Mouse (Mus musculus) Muller cell, postnatal 12 days (primary cell): ENCODE results near the gene Mctp1.

Experiments used
- DNase-seq: peaks from one replicate; pipeline ENCODE4 v3.0.0-alpha.2; 2015; ENCODE audit errors: inconsistent ontology term

Gene Mctp1

DNA sequence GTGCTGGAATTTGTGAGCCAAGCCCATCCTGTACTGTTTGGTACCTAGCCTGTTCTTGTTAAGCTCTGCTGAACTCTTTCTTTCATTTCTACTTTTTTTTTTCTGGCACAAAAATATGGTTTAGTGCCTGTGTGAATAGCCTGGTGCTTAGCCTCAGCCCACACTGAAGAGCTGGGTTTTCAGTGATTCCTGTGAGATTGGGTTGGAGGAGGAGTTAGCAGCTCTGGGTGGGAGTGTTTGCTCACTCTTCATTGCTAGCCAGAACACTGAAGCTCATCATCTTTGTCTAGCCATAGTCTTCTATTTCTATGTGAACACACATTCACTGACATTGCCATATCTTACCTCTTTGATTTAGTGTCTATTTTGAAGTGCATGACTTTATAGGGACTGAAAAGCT, 225.1 kb downstream of the Mctp1 start:
- DNase-seq: no peak

DNA sequence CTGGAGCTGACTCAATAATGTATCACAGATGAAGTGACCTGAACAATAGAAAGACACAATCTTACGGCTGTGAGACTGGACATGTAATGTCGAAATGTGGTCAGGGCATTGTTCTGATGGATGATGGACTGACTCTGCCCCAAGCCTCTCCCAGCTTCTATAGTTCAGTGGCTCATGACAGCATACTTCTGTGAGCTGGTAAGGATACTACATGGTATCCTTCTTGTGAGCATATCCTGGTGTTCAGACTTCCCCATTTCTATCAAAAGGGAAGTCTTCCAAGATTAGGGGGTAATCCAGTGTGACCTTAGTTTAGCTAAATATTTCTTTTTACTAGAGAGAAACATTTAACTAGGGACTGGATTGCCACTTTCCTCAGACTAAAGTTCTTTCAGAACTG, 227.2 kb downstream of the Mctp1 start:
- DNase-seq: peak; percentile 20

DNA sequence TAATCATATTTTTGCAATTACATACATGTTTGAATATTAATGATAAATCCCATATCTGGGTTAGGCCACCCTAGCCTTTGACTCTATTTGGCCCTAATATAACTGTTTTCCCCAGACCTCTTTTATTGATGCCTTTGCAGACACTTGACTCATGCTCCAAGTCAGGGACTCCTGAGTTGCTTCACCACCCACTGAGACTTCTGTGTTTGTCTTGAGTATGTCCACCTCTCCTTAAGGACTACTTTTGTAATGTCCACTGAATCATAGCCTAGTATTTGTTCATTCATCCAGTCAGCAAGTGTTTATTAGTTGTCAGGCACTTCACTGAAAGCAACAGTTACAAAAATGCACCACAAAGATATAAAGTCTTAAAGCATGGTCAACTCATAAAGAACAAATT, 235.8 kb downstream of the Mctp1 start:
- no peak for DNase-seq

DNA sequence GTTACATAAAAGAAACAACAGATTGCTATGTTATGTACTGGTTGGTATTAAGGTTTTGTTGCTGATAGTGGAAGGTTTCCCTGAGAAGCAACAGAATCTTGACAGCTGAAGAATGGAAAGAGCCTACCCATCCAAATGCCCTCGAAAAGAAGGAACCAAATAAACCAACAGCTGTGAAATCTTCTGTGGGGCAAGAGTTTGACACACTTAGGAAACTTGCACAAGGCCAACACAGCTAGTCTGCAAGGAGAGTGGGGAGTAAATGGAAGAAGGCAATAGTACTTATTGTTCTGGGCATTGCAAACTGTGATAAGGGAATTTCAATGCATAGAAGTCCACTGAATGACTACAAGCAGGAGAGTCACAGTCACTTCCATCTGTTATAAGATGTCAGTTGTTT, 236.2 kb downstream of the Mctp1 start:
- DNase-seq: no peak

DNA sequence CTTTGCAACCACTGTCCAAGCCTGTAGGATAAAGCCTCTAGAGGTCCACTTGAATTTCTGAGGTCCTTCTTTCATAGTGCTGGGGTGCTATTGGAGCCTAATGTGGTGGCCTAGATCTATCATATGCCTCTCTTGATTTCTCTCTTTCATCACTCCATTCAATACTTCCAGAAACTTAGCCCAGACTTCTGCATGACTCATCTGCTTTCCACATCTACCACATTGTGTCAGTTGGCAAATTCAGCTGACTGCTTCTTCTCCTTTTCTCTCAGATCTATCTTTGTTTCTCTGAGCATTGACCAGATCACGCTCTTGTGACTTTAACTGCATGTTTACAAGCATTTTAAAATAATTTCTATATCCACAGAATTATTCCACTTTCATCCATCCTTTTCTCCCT, 249.4 kb downstream of the Mctp1 start:
- peak; percentile 27 for DNase-seq

DNA sequence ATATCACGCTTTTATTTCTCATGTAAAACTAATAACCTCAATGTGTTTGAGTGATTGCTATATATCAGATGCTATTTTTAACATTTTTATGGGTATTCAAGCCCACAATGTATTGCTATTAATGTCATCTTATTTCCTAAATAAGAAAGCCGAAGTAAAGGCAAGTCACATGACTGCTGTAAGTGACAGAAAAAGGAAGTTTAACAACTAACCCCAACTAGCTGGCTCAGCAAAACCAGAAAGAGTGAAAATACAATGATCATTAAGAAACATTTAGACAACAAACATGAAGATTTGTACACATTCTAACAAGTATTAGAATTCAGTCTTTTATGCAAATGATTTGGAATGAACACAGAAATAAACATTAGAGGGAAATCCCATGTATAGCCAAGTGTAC, 253.9 kb downstream of the Mctp1 start:
- DNase-seq: no peak

DNA sequence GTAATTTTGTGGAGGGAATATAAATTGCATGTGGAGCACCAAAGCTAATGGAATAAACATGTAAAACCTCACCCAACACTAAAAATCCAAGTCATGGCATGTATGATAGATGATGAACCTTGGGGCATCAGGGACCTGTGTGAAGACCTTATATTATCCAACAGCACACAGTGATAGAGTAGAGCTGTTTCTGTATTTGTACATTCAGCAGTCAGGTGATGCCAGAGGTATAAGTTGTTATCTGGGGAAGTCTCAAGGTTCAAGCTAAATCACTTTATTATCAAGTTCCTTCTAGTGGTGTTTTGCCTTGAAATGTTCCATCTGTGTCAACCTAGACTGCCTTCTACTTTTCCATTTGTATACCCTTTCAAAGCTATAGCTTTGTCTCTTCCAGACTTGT, 275.2 kb downstream of the Mctp1 start:
- DNase-seq: no peak

DNA sequence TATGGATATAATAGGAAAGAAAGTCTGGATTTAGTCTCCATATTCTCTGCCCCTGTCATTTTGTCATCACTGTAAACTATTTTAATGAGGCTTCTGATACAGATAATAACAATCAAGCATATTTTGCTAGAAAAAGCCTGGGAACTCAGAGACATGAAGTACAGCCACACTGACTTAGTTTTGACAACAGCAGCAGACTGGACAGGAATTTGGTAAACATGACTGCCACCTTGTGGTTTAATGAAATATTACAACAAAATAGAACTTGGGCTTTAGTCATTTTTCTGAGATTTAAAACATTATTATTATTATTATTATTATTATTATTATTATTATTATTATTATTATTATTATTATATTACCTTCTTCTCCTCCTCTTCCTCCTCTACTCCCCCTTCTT, 297.0 kb downstream of the Mctp1 start:
- DNase-seq: peak; percentile 37

DNA sequence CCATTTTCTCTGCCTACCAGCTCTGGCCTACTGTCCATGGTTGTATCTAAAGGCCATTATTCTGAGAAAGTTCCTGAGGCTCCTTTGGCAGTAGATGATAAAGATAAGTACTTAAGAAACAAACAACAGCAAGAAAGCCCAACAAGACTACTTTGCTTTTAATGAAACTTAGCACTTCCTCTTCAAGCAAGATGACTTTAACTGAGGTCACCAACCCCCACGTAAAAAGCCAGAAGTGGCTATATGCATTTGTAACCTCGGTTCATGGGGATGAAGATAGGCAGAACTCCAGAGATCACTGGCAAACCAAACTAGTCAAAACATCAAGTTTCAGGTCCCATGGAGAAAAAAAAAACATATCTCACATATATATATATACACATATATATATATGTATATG, 305.0 kb downstream of the Mctp1 start:
- no peak for DNase-seq

DNA sequence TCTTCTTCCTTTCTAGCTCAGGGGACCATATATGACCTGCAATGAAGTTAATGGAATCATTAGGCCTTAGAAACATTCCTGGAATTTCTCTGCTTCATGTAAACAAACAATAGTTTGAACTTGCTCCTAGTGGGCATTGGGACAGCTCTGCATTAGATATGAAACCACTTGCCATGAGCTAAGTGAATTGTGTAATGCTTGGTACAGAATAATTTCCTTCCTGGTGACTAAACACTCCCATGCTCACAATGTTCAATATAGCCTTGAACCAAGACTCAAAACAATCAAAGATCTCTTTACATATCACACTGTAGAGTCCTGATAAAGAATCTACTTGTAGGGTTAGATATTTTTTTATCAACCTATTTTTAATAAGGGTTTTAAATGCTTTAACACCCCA, 305.8 kb downstream of the Mctp1 start:
- DNase-seq: no peak

DNA sequence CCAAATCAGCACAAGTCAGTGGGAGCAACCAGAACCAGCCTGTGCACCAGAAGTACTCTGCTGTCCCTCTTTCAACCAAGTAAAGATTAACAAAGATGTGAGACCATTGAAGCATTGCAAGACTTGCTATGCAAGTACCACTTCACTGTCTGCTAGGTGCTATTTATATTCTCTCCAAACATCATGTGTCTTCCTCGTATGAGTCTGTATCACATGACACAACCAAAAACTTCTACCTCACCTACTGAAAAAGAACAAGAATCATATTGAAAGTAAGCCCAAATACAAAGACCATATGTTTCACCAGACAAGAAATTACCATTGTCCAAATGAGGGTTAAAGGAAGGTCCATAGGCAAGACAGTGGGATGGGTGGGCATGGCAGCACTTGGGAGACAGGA, 306.4 kb downstream of the Mctp1 start:
- no peak for DNase-seq

DNA sequence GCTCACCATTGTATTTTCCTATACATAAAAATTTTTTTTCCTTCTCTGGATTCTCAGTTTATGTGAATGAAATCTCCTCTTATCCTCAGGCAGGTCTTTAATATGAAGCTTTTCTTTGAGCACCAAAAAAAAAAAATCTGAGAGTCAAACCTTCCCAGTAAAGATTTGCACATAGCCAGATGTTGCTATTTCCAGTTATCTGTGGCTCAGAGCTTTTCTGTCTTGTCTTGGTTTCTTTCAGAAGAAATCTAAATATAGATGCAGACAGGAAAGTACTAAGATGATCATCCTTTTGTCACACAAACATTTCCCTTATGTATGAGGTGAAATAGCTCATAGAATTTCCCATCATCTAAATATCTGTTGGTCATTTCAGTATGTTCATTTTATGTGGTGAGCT, 349.7 kb downstream of the Mctp1 start:
- DNase-seq: no peak

DNA sequence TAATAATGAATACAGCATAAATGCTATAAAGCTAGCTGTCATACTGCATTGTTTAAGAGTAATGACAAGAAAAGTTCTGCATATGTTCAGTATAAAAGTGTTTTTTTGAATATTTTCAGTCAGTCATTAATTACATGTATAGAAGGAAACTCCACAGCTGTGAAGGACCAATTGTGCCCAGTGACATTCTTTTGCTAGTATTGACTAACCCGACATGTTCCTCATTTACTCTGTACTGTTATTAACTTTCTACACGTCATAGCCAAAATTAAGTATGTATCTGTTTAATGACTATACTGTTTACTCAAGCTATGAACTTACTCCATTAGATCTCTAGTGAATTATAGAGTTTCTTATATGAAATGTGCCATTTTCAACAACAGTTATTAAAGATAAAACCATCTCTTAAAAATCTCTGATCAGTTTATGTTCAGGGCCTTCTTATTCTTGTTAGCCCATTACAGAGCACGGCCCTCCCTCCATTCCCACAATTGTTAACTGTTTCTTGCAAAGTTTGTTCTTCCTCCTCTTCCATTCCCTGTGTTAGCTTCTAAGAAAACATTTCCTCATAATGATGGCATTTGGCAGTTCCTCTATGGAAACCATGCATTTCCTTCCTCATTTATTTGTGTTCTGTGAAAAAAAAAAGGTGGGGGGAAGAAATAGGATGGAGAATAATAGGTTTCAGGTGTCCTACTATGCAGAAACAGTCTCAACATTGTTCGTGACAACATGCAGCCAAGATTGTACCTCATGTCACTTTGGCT, 366.5 kb downstream of the Mctp1 start:
- DNase-seq: no peak

DNA sequence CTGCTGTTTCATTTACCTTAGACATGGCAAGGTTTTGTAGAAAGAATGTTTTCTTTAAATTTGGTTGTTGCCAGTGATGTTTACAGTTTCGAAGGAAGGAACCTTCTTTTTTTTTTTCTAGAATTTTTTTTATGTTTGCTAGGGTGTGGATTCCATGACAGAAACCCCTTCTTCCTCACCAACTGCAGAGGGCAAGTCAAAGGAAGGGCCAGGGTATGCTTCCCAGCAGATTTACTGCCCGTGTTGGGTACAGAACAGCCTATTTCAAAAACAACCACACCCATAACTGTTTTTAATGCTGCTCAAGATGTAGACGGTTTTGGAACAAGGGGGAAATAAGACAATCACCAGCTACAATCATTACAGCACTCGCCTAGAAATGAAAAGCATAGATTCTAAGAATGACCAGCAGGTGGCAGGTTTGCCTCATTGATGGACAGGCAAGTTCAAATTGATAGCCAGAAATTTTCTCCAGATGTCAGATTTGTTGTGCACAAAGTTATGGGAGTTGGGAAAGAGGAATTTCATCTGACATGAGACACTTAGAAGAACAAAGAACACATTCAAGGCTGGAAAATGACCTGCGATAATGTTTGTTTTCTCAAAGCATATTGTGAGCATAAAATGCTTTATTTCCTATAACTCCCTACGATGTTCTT, 375.6 kb downstream of the Mctp1 start:
- peak; percentile 53 for DNase-seq

DNA sequence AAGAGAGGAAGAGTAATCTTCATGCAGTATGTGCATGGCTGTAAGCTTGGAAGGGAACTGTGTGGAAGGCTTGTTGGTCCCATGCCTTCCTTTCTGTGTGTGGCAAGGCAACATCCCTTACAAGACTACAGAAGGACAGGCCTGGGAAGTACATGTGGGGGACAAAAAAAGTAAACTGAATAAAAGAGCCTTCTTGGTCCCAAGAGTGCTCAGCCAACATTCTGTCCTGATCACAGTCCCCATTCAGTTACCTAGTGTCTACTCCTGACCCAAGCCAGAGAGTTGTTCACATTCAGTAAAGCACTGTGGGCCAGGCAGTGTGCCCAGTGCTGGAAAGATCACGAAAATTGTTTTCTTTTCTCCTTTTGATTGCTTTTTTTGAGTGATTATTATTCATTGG, 415.3 kb downstream of the Mctp1 start:
- no peak for DNase-seq

DNA sequence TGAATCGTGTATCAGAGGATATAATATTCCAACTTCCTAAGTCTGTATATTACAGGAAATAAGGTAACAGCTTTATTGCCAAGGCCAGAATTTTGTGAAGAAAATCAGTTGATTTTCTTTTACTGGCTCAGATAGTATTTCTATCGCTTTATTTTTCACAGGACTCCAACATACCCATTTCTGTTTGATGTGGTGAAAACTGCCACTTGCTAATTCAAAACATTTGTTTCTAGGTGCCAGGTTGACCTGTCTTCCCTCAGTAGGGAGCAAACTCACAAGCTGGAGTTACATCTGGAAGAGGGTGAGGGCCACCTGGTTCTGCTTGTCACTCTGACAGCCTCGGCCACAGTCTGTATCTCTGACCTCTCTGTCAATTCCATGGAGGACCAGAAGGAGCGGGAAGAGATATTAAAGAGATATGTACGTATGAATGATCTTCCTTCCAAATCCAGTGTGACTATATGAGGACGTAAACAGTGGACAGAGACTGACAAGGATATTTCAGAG, 416.8 kb downstream of the Mctp1 start:
- no peak for DNase-seq

DNA sequence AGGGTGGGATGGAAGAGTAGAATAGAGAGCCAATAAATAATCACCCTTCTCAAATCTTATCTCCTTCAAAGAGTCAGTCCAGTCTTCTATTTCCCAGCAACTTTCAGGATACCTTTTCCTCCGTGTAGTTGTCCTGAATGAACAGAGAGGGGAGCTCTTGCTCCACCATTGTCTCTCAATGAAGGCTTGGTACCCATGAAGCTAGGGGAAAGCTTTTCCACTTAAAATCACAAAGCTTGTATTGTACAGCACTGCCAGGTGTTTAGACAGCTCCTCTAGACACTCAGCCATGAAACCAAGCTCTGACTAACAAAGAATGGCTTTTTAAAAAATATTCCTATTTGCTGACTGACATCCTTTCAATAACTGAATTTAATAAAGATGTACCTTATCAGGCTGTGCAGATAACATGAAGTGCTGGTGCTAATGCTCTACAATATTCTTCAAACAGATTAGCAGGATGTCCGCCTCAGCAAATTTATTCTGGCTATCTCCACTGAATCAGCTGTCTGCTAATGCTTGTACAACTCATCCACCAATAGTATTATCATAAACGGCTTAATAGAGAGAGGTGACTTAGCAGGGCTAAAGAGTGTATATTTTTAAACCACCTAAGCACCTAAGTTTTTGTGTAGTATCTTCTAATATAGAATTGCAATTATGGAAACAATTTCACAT, 417.9 kb downstream of the Mctp1 start:
- peak; percentile 43 for DNase-seq

DNA sequence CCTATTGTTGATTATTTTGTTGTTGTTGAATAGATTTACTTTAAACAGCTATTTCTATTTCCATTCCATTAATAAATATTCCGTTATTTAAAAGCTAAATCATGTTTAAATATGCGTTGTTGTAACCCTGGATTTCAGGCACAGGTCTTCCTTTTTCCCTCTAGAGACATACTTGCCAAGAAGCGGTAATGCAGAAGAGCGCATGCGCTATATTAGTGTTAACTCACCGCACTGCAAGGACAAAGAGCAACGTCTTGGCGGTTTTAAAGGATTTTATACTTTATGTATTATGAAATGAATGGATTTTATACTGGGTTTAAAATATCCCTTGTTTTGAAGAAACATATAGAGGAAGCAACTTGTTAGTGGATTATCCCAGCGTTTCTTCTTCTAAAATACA, 418.6 kb downstream of the Mctp1 start:
- DNase-seq: no peak

DNA sequence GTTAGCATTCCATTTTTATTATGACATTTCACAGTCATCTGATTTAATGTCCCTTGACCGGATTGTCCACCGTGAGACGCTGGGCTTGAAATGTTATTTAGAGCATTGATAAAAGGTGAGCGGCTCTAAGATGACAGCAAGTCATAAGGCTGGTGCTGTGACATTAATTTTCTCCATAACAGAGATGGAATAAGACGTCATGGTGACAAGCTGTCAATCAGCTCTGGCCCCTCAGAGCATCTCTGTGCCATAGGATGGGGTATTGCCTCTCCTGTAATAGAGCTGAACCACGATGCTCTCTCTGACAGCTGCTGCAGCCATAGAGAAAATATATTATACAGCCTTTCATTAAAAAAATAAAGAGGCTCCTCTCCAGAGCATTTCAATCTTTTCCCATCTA, 419.5 kb downstream of the Mctp1 start:
- no peak for DNase-seq

DNA sequence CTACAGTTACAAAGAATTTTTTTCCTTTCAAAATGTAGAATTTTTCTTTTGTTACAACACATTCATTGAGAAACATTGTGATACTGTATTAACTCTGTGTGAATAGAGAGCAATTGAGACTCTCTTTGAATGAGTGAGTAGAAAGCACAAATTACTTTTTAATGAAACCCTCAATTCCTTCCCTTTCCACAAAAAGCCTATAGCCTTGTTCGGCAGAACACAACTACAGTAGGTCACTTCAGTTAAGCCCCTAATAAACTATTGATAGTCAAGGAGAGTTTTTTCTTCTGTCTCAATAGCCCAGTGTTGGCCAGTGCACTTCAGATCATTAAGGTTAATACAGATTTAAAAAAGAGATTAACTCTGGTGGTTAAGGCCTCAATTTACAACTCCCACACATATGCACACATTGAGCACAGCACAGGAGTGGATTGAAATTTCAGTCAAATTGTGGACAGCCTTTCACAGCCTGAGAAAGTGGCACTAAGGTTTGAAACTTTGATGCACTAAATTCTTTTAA, 424.6 kb downstream of the Mctp1 start:
- DNase-seq: no peak

DNA sequence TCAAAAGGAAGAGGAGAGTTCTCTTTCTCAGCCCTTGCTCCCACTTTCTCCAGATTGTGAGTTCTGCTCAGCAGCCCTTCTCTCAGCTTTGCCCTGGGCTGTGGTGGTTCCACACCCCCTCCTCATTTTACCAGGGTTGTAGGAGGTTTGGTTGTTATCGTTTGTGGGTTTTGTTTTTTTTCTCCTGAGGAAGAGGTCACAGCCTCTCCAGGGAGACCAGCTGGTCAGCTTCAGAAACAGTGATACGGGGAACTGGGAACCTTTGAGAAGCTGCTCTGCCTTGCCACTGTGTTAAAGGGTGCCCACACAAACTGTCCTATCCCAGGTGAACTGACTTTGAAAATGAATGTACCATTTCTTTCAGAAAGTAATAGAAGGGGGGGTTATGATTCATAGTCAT, 425.5 kb downstream of the Mctp1 start:
- DNase-seq: no peak

DNA sequence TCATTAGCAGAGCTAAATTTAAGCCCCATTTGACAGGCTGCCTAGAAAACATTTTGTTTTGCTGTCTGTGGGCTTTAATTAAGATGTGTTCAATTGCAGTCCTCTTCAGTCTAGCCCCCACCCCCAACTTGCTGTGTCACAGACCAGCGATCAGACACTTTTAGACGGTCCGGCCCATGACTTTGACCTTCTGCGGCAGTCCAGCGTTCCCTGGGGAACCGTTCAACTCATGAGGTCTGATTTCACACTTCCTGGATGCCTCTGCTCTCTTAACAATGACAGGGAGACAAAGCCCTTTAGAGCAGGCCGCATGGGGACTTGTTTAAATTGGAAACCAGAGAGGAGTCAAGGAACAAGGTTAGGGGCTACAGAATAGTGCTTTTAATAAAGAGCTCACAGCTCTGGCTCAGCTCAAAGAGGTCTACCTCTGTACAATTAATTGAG, 426.2 kb downstream of the Mctp1 start:
- DNase-seq: peak; percentile 73

DNA sequence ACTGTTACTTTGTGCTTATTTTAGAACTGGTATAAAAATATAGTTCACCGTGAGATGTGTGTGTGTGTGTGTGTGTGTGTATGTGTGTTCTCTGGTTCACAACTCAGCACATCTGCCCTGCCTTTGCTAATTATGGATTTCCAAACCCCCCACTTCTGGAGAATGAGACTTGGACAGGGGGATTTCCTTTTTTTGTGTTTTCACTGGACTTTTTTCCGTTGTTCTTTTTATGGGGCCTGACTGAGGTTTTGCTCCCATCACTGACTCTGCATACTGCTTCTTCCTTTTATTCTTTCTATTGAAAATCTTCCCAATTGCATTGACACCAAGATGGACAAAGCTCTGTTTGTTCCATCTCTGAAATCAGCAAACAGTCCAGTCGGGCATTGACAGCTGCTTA, 438.7 kb downstream of the Mctp1 start:
- DNase-seq: no peak
